Mouse (Mus musculus) hindbrain, embryonic 13.5 days (tissue): ENCODE results near the gene Atp1b2. TPM values are rescaled to one million over a fixed set of nuclear protein-coding genes. Genes with fewer than 3 reads are reported as not detected.
"Not testable (repeated sequence)": the region's sequence is repeated elsewhere in the genome, so short reads cannot be mapped to it uniquely, and the experiment has no call there.

Source experiments
- ATAC-seq: fragments of 200-750 bp; cut with Nextera tagmentation; 2 replicates; pipeline ENCODE4 v1.8.0; 2017; ENCODE audit warnings: moderate TSS enrichment; ENCODE audit not compliant: low FRiP score
- H3K27ac ChIP-seq: fragments of 300-500 bp; sonication (generic); 2 replicates; pipeline ENCODE4 v1.5.1; 2015; ENCODE audit warnings: inconsistent platforms, mild to moderate bottlenecking, moderate library complexity
- H3K27me3 ChIP-seq: fragments of 300-500 bp; sonication (generic); 2 replicates; pipeline ENCODE4 v1.6.1; 2015; ENCODE audit warnings: mild to moderate bottlenecking, inconsistent platforms
- H3K36me3 ChIP-seq: fragments of 300-500 bp; sonication (generic); 2 replicates; pipeline ENCODE4 v1.6.1; 2015; ENCODE audit warnings: mild to moderate bottlenecking, inconsistent platforms
- H3K4me1 ChIP-seq: fragments of 300-500 bp; sonication (generic); replicated peaks from 2 replicates; pipeline ENCODE4 v1.6.1; 2015; ENCODE audit warnings: inconsistent platforms
- H3K4me2 ChIP-seq: fragments of 300-500 bp; sonication (generic); 2 replicates; pipeline ENCODE4 v1.6.1; 2015; ENCODE audit warnings: inconsistent platforms, mild to moderate bottlenecking, moderate library complexity
- H3K4me3 ChIP-seq: fragments of 300-500 bp; sonication (generic); 2 replicates; pipeline ENCODE4 v1.5.1; 2015; ENCODE audit warnings: mild to moderate bottlenecking, inconsistent platforms
- H3K9ac ChIP-seq: fragments of 300-500 bp; sonication (generic); 2 replicates; pipeline ENCODE4 v1.6.1; 2015; ENCODE audit warnings: mild to moderate bottlenecking, inconsistent platforms
- H3K9me3 ChIP-seq: fragments of 300-500 bp; sonication (generic); 2 replicates; pipeline ENCODE4 v1.6.1; 2016; ENCODE audit warnings: inconsistent platforms
- WGBS: fragments of 180-500 bp; shearing (Covaris S2); methylation state at CpG from one replicate; pipeline ENCODE4 v1.1.7; 2015; 5-methylcytosine and 5-hydroxymethylcytosine counted together
- polyA plus RNA-seq: library from polyadenylated mRNA; unstranded; fragments of >200 nt; fragmentation: Nextera tagmentation; extraction: Ambion mirVana; gene quantifications from 2 replicates; pipeline ENCODE4 v1.2.1, GENCODE M21; 2015

Atp1b2 gene
- polyA plus RNA-seq, 1 experiment from 2014 or later = 29.7 TPM

- H3K4me2 ChIP-seq = peak within 1 kb of the TSS; percentile 86
- H3K9me3 ChIP-seq = no peaks in the 10 kb centered on the region
- H3K4me3 ChIP-seq = peak within 1 kb of the TSS; percentile 55
- no peaks in the 10 kb centered on the region for H3K27me3 ChIP-seq
- H3K4me1 ChIP-seq = peaks cover 15% of the 10 kb centered on the region
- under 1% methylated on average over 20 of the region's 20 CpGs for WGBS
- peak; percentile 88 for ATAC-seq
- no peaks in the 10 kb centered on the region for H3K36me3 ChIP-seq
- H3K27ac ChIP-seq = peak within 1 kb of the TSS; percentile 85
- peak within 1 kb of the TSS; percentile 78 for H3K9ac ChIP-seq
These were observed 16.0 kb upstream of the Atp1b2 start, which contains the start of gene Sat2 for GRCm38 (mm10) chr11:69621571-69622268. Gene Sat2, plus strand, starts transcription at chr11:69622024.

DNA sequence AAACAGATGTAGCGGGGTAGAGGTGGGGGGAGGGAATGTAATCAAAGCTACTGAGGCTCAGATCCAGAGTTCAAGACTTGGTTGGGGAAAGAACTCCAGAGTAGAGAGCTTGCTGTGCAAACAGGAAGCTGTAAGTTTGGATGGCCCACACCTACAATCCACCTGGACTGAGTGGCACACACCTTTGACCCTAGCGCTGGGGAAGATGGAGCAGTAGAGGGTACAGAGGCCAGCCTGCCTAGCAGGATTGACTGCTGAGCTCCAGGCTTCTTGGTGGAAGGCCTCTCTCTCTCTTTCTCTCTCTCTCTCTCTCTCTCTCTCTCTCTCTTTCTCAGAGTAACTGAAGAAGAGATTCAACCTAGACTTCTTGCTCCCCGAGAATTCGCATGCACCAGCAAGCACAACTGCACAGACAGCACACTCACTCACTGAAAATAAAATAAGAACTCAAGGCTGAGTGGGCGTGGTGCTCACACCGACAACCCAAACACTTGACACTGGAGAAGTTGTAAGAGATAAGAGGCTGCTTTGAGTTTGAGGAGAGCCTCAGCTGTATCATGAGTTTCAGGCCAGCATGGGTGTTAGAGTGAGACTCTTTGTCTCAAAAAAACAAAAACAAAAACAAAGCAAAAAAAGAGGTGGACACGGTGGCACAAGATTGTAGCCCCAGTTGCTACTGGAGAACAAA lies 14.8 kb upstream of the Atp1b2 start:
- Histone ChIP-seq H3K36me3 (no peaks in the 10 kb centered on the region), H3K4me2 (no peak overlapping the region), H3K27me3 (0 out of 2 replicates have a peak, but pooled peaks cover 4% of the 10 kb centered on the region), H3K4me3 (no peak overlapping the region), H3K27ac (no peak overlapping the region), H3K4me1 (peaks cover 15% of the 10 kb centered on the region), H3K9me3 (no peaks in the 10 kb centered on the region), H3K9ac (no peak overlapping the region)
- WGBS = 87% methylated on average over 7 of the region's 7 CpGs
- ATAC-seq = no peak

DNA sequence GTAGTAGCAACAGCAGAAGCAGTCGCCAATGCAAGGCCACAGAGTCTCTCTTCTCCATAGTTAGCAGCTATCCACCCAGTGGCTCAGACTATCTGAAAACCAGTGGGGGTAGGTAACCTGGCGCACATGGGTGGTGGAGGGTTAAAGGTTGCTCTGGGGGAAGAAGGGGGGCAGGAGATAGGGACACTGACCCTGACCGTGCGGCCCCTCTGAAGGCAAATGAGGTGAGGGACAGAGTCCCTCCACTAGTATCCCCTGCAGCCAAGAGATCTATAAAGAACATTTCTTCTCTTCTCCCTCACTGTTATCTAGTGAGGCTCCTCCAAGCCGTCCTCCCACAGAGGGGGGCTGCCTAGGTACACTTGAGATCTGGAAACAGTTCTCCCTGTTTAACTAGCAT lies 12.1 kb upstream of the Atp1b2 start, which contains the start of gene Shbg:
Gene Shbg, minus strand, starts transcription at position 101 of the 400 bp plus-strand sequence.
- no peaks in the 10 kb centered on the region for H3K9me3 ChIP-seq
- no peak within 1 kb of the TSS for H3K4me2 ChIP-seq
- no peak for ATAC-seq
- no peak within 1 kb of the TSS for H3K4me3 ChIP-seq
- peaks cover 14% of the 10 kb centered on the region; the same call in 1 of the 2 replicates for H3K27me3 ChIP-seq
- 76% methylated on average over 5 of the region's 5 CpGs for WGBS
- no peaks in the 10 kb centered on the region for H3K36me3 ChIP-seq
- peak within 1 kb of the TSS; percentile 51; the same call in 1 of the 2 replicates for H3K9ac ChIP-seq
- H3K27ac ChIP-seq = no peak within 1 kb of the TSS
- H3K4me1 ChIP-seq = peaks cover 13% of the 10 kb centered on the region

- peak overlapping the region; percentile 51; the same call in 1 of the 2 replicates for H3K9ac ChIP-seq
- H3K4me2 ChIP-seq = no peak overlapping the region
- no peak overlapping the region for H3K27ac ChIP-seq
- peaks cover 14% of the 10 kb centered on the region; the same call in 1 of the 2 replicates for H3K27me3 ChIP-seq
- 52% methylated on average over 10 of the region's 10 CpGs for WGBS
- no peak overlapping the region for H3K4me3 ChIP-seq
- peaks cover 7% of the 10 kb centered on the region for H3K4me1 ChIP-seq
- H3K36me3 ChIP-seq = no peaks in the 10 kb centered on the region
- ATAC-seq = no peak
- no peaks in the 10 kb centered on the region for H3K9me3 ChIP-seq
These were observed 11.0 kb upstream of the Atp1b2 start for GRCm38 (mm10) chr11:69616781-69617180.

DNA sequence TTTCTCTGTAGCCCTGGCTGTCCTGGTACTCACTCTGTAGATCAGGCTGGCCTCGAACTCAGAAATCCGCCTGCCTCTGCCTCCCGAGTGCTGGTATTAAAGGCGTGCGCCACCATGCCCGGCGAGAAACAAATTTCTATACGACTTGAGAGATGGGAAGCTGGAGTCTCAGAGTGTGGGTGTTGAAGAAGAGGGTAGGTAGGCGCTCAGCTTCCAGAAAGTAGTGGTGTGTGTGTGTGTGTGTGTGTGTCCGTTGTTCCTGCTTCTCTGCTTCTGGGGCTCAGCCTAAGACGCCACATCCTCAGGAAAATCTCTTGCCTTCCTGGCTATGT lies 8.5 kb upstream of the Atp1b2 start:
- not testable (repeated sequence) for H3K4me2 ChIP-seq, H3K9me3 ChIP-seq, H3K9ac ChIP-seq, H3K27ac ChIP-seq, H3K36me3 ChIP-seq, ATAC-seq, H3K4me1 ChIP-seq, H3K4me3 ChIP-seq
- WGBS = 52% methylated on average over 11 of the region's 11 CpGs
- H3K27me3 ChIP-seq = peaks cover 14% of the 10 kb centered on the region; the same call in 1 of the 2 replicates

DNA sequence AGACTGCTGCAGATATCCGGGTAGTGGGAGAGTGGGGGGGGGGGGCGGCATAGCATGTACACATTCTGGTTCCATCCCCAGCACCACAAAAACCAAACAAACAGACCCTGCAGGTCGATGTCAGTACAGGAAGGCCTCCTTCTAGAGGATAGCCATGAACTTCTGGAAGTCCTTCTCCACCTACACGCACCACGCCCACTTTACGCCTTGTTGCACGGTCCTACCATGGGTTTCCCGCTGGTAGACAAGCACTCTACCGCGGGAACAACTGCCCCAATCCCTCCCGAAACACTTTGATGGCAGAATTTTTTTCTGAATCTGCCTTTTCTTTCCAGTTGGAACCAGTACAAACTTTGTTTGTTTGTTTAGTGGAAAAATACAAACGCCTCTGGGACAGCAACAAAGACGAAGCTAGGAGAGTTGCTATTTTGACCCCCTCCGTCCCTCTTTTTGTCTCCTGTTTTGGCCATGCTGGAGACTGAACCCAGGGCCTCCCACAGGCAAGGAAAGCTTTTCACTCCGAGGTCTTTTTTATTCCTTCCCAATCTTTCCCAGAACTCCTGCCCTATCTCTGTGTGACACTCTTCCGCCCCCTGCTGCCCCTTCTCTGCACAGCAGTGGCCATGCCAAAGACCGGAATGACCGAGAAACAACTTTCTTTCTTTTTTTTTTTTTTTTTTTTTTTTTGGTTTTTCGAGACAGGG lies 8.0 kb upstream of the Atp1b2 start:
- Histone ChIP-seq H3K4me2 (no peak overlapping the region), H3K27me3 (peaks cover 14% of the 10 kb centered on the region; the same call in 1 of the 2 replicates), H3K36me3 (no peaks in the 10 kb centered on the region), H3K4me3 (no peak overlapping the region), H3K9ac (no peak overlapping the region), H3K4me1 (0 out of 2 replicates have a peak, but pooled peaks cover 4% of the 10 kb centered on the region), H3K27ac (no peak overlapping the region), H3K9me3 (no peaks in the 10 kb centered on the region)
- ATAC-seq = no peak
- WGBS = 7% methylated on average over 19 of the region's 19 CpGs

DNA sequence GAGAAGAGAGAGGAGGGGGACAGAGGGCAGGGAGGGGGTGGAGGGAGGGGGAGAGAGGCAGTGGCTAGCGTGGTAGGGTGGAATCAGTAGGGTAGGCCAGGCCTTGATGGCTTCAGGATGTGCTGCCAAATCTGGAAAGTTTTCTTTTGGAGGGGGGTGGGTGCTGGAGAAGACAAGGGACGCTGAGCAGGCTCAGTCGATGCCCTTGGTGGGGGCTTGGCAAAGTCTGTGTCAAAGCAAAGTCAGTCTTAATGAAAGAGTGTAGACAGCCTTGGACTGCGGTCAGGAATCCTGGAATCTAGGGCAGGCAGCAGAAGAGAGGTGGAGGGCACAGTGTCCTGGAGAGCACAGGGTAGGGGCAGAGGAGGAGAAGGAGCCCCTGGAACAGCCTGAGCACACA lies 5.2 kb upstream of the Atp1b2 start:
- peaks cover 8% of the 10 kb centered on the region for H3K4me1 ChIP-seq
- no peak for ATAC-seq
- no peak overlapping the region for H3K9ac ChIP-seq
- no peak overlapping the region for H3K4me3 ChIP-seq
- peaks cover 11% of the 10 kb centered on the region; the same call in 1 of the 2 replicates for H3K27me3 ChIP-seq
- no peak overlapping the region for H3K27ac ChIP-seq
- no peaks in the 10 kb centered on the region for H3K36me3 ChIP-seq
- H3K4me2 ChIP-seq = no peak overlapping the region
- 66% methylated on average over 4 of the region's 4 CpGs for WGBS
- H3K9me3 ChIP-seq = no peaks in the 10 kb centered on the region

- no peak for ATAC-seq
- Histone ChIP-seq H3K27me3 (0 out of 2 replicates have a peak, but pooled peaks cover under 1% of the 10 kb centered on the region), H3K4me2 (no peak overlapping the region), H3K9me3 (no peaks in the 10 kb centered on the region), H3K4me3 (no peak overlapping the region), H3K9ac (no peak overlapping the region), H3K4me1 (peaks cover 16% of the 10 kb centered on the region), H3K36me3 (no peaks in the 10 kb centered on the region), H3K27ac (no peak overlapping the region)
- whole genome bisulfite sequencing = 62% methylated on average over 7 of the region's 7 CpGs
These were observed 3.7 kb upstream of the Atp1b2 start for GRCm38 (mm10) chr11:69609416-69609815.

DNA sequence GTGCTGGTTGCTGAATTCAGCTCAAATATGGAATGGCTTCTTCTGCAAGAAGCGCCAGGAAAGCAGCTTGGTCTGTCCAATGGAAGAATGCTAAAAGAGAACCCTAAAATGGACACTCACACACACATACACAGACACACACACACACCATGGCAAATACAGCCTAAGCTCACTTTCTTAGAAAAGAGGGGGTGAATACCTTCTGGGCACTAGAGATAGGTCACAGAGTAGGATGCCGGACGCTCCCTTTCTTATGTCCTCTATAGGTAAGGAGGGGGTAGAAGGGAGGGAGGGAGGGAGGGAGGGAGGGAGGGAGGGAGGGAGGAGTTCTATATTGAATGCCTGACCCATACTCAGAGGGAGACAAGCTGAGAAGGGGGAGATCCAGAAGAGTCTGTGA lies 2.8 kb upstream of the Atp1b2 start:
- Histone ChIP-seq H3K4me3 (no peak overlapping the region), H3K36me3 (no peaks in the 10 kb centered on the region), H3K4me1 (peaks cover 21% of the 10 kb centered on the region), H3K9ac (no peak overlapping the region), H3K27me3 (peaks cover 9% of the 10 kb centered on the region; the same call in 1 of the 2 replicates), H3K4me2 (no peak overlapping the region), H3K9me3 (no peaks in the 10 kb centered on the region), H3K27ac (no peak overlapping the region)
- WGBS = 75% methylated on average over 3 of the region's 3 CpGs
- no peak for ATAC-seq

DNA sequence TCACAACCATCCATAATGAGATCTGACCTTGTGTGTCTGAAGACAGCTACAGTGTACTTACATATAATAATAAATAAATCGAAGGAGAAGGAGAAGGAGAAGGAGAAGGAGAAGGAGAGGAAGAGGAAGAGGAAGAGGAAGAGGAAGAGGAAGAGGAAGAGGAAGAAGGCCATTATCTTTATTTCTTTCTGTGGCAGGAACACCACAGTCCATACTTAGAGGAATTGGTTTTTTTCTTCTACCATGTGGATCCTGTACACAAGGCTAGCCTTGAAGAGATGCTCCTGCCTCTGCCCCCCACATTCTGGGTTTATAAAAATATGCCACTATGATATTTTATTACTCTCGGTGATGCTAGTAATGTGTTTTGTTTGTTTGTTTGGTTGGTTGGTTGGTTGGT lies 1.1 kb upstream of the Atp1b2 start:
- no peak overlapping the region for H3K27ac ChIP-seq

GRCm38 (mm10) chr11:69606491-69606795 lies 701 bp upstream of the Atp1b2 start:
- ATAC-seq = no peak
- WGBS = 54% methylated on average over 2 of the region's 2 CpGs
- no peaks in the 10 kb centered on the region for H3K9me3 ChIP-seq
- peak overlapping the region; percentile 39; the same call in 1 of the 2 replicates for H3K9ac ChIP-seq
- H3K36me3 ChIP-seq = peaks cover 12% of the 10 kb centered on the region
- peak overlapping the region; percentile 100 for H3K4me2 ChIP-seq
- H3K4me3 ChIP-seq = peak overlapping the region; percentile 73
- H3K4me1 ChIP-seq = peaks cover 32% of the 10 kb centered on the region
- peak overlapping the region; percentile 35 for H3K27ac ChIP-seq
- peaks cover 13% of the 10 kb centered on the region; the same call in 1 of the 2 replicates for H3K27me3 ChIP-seq

More for the DNA sequence above, 1.1 kb upstream of the Atp1b2 start:
- H3K9ac ChIP-seq = no peak overlapping the region
- WGBS = 91% methylated on average over 2 of the region's 2 CpGs
- H3K9me3 ChIP-seq = no peaks in the 10 kb centered on the region
- no peak overlapping the region for H3K4me3 ChIP-seq
- peaks cover 8% of the 10 kb centered on the region for H3K36me3 ChIP-seq
- peaks cover 13% of the 10 kb centered on the region; the same call in 1 of the 2 replicates for H3K27me3 ChIP-seq
- no peak for ATAC-seq
- no peak overlapping the region for H3K4me2 ChIP-seq
- peaks cover 29% of the 10 kb centered on the region for H3K4me1 ChIP-seq
